Mouse (Mus musculus): Measurements from ENCODE around the gene Creg1. TPM values are rescaled to one million over a fixed set of nuclear protein-coding genes. Genes with fewer than 3 reads are reported as not detected.

The Creg1 gene
- total RNA-seq (2014; fragmentation: Nextera tagmentation) (189 and 232 TPM in 2 replicates), total RNA-seq (2017) (159 and 165 TPM in 2 replicates)

DNA sequence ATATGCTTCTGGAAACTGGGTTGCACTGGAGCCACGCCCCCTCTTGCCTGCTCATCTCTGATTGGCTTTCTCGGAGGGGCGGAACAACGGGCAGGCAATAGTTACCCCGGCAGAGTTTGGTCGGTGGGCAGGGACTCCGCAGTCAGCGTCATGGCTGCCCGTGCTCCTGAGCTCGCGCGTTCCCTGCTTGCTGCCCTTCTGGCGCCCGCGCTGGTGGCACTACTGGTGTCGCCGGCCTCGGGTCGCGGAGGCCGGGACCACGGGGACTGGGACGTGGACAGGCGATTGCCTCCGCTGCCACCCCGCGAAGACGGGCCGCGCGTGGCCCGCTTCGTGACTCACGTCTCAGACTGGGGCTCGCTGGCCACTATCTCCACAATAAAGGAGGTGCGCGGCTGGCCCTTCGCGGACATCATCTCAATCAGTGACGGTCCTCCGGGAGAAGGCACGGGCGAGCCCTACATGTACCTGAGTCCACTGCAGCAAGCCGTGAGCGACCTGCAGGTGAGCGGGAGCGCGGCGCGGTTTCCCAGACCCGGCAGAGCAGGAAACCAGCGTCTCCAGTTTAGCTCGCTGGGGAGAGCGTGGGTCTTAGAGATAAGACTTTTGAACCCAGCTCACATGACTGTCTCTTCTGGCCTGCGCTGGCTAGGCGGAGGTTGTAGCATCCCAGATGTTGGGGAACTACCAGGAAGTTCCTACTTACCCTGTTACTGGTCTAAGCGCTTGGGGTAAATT lies at the start of gene Creg1:
Gene Creg1 (plus strand): TSS at position 112 of the 738 bp plus-strand sequence.
- ATAC-seq (replicated peaks; ENCODE audit: low FRiP score, low TSS enrichment, poor library complexity, severe bottlenecking) = peak; percentile 81

DNA sequence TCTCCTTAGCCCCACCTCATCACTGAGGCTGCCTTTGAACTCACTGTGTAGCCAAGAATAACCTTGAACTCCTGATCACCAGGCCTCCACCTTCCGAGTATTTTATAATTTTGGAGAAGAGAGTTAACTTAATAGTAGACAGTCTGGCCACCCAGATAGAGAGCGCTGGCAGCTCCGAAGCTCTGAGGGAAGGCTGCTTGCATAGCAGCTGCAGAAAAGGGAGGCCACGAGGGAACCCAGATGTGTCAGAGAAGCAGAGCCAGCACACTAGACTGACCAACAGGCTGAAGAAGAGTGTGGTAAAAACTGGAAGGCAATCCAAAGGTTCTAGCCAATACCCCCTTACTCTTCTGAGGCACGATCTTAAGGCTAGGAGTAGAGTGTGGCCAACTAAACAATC lies 49.7 kb upstream of the Creg1 start:
- no peak for ATAC-seq (replicated peaks; ENCODE audit: low FRiP score, low TSS enrichment, poor library complexity, severe bottlenecking)

DNA sequence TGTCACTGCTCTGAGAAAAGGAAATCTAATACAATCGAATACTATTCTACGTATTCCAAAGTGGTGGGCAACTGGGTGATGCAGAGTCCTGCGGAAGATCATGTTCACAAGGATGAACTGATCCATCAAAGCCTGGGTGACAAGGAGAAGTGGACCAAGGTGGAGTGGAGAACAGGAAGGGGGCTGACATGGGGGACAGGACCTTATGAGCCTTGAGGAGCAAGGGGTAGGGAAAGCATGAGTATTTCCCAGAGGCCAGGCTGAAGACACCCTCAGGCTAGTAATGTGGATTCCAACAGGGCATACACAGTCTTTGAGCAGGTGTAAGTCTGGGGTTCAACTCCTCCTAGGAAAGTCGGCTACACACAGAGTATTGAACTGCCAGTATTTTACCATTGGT lies 47.1 kb upstream of the Creg1 start:
- no peak for ATAC-seq (replicated peaks; ENCODE audit: low FRiP score, low TSS enrichment, poor library complexity, severe bottlenecking)

DNA sequence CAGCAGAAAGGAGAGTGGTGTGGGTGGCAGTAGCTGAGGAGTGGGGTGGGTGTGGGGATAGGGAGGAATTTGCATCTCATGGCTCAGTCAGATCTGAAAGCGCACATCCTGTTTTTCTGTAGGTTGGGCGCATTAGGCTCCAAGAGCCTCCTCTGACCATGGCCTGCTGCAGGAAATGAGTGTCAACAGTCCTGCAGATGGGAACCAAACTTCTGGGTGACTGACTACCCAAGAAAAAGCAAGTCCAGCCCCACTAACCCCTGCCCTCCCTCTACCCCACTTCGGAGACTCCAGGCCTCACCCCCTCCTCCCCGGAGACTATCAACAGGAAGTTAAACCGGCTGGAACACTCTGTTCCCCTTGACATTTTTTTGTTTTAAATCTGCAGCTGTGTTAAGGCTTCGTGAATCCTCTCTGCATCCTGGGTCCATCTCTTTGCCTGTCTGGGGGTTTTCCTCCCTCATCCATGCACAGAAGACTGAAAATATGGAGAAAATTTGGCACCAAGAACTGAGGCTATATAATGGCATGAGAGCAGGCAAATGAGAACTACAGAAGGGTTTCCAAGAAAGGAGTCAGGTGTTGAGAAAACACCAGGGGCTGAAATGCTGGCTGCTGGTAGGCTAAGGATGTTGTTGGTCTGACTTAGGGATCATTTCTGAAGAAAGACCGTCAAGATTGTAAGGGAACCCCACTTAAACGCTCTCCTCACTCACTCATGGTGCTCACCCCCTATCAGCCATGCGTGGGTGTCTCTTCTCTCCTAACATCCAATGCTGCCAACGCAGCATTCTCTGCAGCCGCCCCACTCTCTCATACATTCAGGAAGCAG lies 45.6 kb upstream of the Creg1 start:
- peak; percentile 70 for ATAC-seq (replicated peaks; ENCODE audit: low FRiP score, low TSS enrichment, poor library complexity, severe bottlenecking)

DNA sequence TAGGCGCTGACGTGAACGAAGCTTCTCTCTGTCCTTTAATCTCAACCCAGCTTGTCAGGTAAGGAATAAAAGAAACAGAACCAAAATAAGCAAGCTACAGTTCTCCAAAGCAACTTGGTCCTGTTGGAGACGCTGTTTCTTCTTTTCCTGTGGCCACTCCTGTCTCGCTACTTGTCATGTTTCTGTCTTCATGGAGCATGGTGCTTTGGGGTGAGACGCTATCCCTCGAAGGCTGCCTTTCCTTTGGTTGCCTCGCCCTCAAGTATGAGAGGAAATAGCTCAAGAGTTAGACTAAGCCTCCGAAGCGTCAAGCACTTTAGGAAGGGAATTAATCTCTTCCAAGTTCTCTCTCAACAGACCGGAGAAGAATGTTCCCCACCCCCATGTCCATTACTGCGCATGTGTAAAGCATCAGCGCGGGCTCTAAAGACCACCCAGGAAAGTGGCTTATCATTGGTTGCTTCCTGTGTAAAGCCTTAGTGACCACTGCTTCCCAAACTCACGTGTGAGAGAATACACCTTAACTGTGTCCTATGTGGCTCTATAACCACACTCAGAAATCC lies 44.9 kb upstream of the Creg1 start:
- peak; percentile 23; the same call in 1 of the 2 replicates for ATAC-seq (replicated peaks; ENCODE audit: low FRiP score, low TSS enrichment, poor library complexity, severe bottlenecking)

DNA sequence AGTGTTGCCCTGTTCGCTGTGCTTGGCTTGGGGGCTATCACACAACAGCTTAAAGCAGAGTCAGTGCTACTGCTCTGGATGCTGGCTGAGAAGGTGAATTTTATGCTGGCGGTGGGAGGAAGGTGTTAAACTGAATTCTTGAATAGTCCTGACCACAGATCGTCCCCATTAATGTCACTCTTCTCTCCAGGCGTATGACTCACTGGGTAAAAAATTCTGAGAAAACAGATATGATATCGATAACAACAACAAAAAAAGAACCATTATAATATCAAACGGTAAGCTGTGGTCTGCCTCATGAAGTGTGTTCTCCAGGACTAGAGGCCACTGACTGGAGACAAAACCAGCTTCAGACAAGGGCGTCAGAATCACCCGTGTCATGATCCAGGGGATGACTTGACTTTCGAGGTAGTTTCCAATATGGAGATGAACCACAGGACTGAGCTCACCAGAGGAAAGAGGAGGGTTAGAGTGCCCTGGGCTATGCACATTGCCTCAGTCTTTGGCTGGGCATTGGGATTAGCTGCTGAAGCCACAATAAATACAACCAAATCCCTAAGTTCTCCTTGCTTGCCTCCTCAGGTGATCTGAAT lies 40.9 kb upstream of the Creg1 start:
- no peak for ATAC-seq (replicated peaks; ENCODE audit: low FRiP score, low TSS enrichment, poor library complexity, severe bottlenecking)

DNA sequence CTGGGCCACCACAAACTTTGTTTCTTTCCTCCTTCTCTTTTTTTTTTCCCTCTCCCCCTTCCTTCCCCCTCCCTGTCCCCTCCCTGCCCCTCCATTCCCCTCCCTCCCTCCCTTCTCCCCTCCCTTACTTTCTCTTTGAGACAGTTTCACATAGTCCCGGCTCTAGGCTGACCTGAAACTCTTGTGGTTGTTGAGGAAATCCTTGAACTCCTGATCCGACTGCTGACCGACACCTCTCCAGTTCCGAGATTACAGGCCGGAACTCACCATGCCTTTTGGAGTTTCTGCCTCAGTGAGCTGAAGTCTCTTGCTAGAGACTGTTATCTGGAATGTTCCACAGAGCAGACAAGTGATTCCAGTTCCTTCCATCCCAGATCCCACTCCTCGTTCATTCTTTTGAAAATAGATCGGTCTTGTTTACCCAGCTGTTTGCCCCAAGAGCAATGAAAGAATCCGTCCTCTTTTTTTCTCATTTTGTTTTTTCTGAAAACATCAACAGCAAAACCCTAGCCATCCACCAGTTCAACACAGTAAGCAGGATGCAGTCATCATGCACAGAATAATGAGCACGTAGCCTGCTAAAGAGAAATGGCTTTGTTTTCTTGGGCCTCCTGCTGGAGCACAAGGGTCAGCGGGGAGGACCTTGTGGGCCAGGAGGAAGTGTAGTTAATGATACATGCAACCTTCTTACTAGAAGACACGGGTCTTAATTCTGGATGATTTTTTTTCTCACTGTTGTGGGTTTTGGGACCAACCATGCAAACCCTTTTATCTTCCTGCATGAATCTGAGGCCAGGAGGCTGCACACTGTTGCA lies 39.1 kb upstream of the Creg1 start:
- ATAC-seq (replicated peaks; ENCODE audit: low FRiP score, low TSS enrichment, poor library complexity, severe bottlenecking) = no peak

DNA sequence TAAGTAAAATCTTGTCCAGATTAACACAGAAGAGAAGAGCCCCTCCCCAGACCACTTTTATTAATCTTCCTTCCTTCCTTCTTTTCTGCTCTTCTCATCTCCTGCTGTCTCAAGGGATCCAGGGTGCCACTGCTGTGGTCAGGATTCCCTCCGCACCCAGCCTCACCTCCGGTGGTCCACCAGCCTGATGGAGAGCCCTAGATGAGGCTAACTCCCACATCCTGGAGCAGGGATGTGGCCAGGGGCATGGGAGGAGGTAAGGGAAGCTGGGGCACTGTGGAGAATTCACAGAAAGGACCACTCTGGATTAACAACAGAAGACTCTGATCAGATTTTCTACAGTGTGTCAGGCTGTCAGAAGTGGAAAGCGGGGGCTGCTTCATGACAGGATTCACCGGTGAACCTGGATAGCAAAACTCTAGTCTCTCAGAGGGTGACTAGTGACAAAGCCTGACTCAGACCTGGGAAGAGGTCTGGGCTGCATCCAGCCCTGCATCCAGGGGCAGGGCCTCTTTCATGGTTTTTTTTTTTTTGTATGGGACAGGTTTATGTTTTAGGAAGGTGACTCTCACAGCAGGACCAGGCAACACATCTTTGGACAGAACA lies 38.4 kb upstream of the Creg1 start:
- ATAC-seq (replicated peaks; ENCODE audit: low FRiP score, low TSS enrichment, poor library complexity, severe bottlenecking) = no peak

DNA sequence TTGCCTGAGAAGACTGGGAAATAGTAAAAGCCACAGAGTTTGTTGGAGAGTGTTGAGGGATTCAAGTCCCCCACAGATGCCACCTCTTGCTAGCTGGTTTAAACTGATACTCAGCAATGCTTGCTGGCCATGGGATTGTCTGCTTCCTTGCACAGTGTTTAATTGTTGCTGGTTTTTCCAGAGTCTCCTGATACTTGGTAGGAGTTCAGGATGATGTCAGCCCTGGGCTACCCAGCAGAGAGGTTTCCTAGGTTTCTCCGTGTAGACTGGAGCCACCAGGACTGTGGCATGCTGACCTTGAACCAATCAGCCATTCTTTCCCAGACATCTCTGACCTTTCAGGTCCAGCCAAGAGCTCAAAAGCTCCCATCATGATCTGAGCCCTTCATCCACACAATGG lies 36.6 kb upstream of the Creg1 start:
- ATAC-seq (replicated peaks; ENCODE audit: low FRiP score, low TSS enrichment, poor library complexity, severe bottlenecking) = no peak

DNA sequence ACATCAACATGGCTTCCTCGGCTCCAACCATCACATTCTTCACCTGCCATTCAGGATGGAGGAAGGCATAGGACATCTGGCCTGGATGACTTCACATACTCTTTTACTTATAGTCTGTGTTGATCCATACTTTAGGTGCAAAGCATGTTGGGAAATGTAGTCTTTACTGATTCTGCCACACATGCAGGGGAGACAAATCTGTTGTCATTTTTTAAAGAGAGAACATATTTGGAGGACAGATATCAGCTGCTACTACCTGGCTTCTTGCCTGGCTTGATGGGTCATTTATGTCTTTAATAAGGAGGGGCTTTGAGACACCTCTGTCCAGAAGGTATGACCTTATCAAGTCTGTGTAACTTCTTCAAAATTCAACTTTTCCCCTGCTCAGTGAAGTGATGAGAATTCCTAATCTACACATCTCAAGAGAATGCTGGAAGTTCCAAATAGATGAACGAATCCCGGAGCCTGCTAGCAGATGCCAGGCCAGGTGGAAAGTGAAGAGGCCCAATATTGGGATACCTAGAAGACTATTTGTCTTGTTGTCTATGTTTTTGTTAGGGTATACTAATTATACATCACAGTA lies 35.4 kb upstream of the Creg1 start:
- no peak for ATAC-seq (replicated peaks; ENCODE audit: low FRiP score, low TSS enrichment, poor library complexity, severe bottlenecking)

DNA sequence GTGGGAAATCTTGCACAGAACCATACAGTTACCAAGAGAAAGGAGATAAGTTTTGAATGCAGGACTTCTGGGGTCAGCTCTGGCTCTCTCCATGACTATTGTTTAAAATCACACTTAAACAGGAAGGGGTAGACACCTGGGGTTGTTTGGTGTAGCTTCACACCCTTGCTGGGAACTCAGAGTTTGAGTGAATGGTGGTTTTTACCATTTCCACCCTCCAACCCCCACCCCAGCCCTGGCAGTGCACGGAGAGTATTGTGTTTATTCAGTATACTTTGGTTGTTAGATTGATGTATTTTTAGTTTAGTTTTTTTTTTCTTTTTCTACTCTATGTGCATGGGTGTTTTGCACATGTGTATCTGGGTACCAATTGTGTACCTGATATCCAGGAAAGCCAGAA lies 33.4 kb upstream of the Creg1 start:
- ATAC-seq (replicated peaks; ENCODE audit: low FRiP score, low TSS enrichment, poor library complexity, severe bottlenecking) = no peak

DNA sequence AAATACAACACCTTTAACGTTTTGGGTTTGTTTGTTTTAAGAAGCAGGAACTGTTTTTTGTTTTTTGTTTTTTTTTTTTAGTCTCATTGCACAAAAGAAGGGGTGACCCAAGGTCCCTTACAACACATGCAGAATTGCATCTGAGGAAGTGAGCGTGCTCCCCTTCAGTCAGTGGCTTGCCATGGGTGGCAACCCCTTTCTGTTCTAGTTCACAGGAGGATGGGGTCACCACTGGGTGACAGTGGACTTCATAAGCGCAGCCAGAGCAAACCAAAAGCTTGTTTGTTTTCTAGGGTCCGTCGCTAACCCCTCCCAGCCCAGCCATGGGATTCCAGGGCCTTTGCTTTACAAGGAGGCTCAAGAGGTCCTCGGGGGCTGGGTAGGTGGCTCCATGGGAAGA lies 32.0 kb upstream of the Creg1 start:
- no peak for ATAC-seq (replicated peaks; ENCODE audit: low FRiP score, low TSS enrichment, poor library complexity, severe bottlenecking)

DNA sequence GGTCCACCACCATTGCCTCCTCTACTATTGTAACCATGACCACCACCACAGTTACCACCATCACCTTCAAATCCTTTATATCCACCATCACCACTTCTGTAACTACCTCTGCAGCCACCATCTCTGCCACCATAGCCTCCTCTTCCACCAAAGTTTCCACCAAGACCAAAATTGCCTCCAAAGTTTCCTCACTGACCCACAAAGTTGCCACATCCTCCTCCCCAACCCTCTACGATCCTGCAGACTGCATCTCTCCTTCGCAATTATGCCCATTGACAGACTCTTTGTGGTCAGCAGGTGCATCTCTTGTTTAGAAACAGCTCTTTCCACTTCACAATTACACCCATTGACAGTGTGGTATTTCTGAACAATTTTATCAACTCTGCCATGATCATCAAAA lies 28.7 kb upstream of the Creg1 start:
- no peak for ATAC-seq (replicated peaks; ENCODE audit: low FRiP score, low TSS enrichment, poor library complexity, severe bottlenecking)

DNA sequence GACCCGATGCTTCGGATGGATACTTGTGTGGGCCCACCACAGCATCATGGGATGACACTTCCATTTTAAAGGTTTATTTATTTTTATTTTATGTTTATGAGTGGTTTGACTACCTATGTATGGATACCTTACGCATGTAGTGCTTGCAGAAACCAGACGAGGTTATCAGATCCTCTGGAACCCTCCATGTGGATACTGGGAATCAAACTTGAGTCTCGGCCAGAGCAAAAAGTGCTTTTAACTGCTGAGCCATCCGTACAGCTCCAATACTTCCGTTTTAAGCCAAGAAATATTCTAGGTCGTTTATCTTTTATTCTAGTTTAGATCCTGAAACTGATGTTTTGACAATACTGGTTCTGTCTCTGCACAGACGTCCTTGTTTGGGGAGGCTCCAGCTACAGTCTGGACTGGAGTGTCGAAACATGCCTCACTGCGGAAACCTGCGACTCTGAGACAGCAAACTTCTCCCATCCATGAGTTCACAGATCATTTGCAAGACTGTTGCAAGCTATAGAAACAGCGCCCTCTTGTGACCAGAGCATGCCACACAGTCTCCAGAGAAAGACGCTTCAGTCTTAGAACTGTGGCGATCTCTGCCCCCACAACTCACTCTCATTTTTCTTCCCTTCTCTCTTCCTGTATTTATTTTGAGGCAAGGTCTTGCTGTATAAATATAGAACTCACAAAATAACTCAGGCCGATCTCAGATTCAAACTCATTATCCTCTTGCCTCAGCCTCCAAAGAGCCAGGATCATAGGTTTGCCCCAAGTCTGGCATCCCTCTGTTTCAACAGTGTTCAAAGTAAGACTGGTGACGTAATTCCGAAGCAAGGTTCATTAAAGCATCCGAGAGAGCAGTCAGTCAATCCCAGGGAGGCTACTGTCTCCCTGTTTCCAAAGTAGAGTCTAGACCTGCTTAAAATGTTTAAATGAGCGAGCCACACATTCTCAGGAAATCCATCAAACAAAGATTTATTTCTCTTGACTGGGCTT lies 27.4 kb upstream of the Creg1 start:
- ATAC-seq (replicated peaks; ENCODE audit: low FRiP score, low TSS enrichment, poor library complexity, severe bottlenecking) = peak; percentile 97

DNA sequence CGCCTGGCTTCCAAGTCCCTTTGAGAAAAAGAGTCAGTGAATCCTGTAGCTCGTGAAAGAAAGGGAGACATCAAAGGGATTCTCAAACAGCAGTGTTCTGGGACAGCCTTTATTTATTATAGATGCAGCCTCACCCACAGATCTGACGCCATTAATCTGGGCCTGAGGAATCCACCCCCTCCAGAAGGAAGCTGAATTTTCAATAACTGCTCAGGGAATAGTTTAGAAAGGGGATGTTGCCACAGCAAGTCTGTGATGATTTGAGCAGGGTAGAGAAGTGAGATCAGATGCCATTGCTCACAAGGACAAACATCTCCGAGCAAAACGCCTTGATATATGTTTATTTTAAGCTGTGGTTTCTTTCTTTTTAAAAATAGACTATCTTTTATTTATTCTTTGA lies 26.1 kb upstream of the Creg1 start:
- ATAC-seq (replicated peaks; ENCODE audit: low FRiP score, low TSS enrichment, poor library complexity, severe bottlenecking) = no peak

DNA sequence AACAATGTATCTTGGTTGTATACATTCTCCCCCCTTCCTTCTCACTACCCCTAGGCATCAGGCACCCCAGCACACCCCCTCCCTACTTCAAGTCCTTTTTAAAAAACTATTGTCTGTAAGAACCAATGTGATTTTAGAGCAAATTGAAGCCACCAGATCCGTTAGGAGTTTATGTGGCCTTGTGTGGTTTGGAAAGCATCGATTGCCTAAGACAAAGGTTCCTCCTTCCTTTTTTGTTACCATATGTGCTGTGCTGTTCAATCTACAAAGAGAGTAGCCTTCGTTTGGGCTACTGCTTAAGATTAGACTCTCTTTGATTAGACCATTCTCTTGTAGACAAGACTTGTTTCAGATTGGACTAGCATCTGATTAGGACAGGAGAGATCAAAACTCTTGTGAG lies 25.7 kb upstream of the Creg1 start:
- no peak for ATAC-seq (replicated peaks; ENCODE audit: low FRiP score, low TSS enrichment, poor library complexity, severe bottlenecking)

DNA sequence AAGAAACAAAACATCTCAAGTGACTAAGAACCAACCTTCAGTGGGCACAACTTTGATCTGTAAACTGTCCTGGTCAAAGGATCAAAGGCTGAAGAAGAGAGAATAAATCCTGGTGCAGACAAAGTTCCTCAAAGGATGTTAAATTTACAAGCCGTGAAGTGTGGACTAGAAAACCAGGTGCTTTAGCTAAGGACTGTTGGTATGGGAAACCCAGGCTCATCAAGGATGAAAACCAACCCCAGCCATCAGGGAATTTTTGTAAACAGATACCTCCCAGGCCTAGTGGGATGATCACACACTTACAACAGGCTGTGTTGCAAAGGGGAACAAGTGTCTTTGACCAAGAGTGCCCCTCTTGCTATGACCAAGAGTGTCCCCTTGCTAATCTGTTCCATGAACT lies 24.6 kb upstream of the Creg1 start:
- no peak for ATAC-seq (replicated peaks; ENCODE audit: low FRiP score, low TSS enrichment, poor library complexity, severe bottlenecking)

Measured in megakaryocyte-erythroid progenitor cell, adult 5-6 weeks (primary cell).